Mouse (Mus musculus): ENCODE data around the gene Spag7.

The Spag7 gene

DNA sequence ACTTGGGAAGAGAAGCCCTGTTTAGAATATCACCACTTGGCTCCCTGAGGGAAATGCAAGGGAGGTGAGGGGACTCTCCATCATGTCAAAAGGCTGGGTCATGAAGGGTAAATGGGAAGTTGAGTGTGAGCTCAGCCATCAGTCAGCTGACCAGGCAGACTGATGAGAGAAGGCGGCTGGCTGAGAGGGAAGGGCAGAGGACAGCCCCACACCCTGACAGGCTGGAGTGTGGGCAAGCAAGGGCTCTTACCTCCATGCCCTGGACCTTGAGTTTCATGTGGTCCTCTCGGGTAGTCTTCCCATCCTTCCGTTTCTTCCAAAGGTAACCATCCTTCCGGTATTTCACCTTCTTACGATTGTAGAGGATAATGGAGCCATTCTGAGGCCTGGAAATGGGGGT, 14.4 kb upstream of the Spag7 start:
- in situ Hi-C loops (cut with MboI; ENCODE audit: low pct_unique_long_range_greater_than_20kb in 1 of 2, low sequenced_read_pairs in 2 of 2, unreplicated experiment in 1 of 2), result no loop called here

DNA sequence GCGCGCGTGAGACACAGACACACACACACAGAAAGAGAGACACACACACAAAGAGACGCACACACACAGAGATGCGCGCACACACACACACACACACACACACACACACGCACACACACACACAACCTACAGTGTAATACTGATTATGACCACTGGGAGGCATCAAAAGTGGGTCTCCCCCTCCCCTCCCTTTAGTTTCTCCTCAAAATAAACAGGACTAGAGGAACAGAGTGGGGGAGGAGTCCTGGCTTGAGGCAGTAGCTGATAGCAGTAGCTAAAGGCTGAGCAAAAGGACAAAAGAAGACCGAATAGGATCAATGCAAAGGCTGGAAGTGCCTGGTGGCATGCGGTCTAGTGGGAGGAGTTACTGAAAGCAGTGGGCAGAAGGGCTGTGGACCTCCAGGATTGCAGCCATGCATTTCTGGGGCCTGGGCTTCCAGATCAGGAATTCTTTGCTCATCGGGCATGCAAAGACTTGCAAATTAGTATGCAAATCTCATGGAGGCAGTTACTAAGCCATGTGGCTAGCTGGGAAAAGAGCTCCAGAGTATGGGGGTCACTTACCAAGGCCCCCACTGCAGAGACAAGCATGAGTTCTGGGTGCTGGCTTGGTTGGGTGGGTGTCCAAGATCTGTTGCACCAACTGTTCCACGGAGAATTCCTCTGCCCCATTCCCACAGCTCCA, 12.8 kb upstream of the Spag7 start:
- in situ Hi-C loops (cut with MboI; ENCODE audit: low pct_unique_long_range_greater_than_20kb in 1 of 2, low sequenced_read_pairs in 2 of 2, unreplicated experiment in 1 of 2), result no loop called here

- in situ Hi-C loops (cut with MboI; ENCODE audit: low pct_unique_long_range_greater_than_20kb in 1 of 2, low sequenced_read_pairs in 2 of 2, unreplicated experiment in 1 of 2), result no loop called here
These were observed 12.0 kb upstream of the Spag7 start for GRCm38 (mm10) chr11:70681170-70681569.

GRCm38 (mm10) chr11:70679894-70680293, 10.7 kb upstream of the Spag7 start:
- in situ Hi-C loops (cut with MboI; ENCODE audit: low pct_unique_long_range_greater_than_20kb in 1 of 2, low sequenced_read_pairs in 2 of 2, unreplicated experiment in 1 of 2), result no loop called here

- in situ Hi-C loops (cut with MboI; ENCODE audit: low pct_unique_long_range_greater_than_20kb in 1 of 2, low sequenced_read_pairs in 2 of 2, unreplicated experiment in 1 of 2), result no loop called here
These were observed 10.1 kb upstream of the Spag7 start for GRCm38 (mm10) chr11:70679361-70679760.

DNA sequence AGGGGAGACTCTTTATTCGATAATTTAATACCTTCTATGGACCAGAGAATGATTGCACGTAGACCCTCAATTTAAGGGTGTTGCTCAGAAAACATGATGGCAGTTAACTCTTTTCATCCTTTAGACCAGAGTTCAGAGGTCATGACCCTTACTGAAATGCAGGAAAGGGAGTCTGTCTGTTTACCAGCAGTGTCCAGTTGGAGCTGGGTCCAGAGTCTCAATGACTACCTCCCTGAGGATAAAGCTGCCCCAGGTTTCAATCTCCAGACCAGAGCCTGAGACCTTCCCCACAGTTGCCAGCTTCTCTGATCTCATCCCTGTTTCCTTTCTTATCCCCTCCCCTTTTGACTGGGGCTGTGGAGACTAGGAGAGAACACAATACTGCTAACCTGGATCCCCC, 9.4 kb upstream of the Spag7 start:
- in situ Hi-C loops (cut with MboI; ENCODE audit: low pct_unique_long_range_greater_than_20kb in 1 of 2, low sequenced_read_pairs in 2 of 2, unreplicated experiment in 1 of 2), result no loop called here

DNA sequence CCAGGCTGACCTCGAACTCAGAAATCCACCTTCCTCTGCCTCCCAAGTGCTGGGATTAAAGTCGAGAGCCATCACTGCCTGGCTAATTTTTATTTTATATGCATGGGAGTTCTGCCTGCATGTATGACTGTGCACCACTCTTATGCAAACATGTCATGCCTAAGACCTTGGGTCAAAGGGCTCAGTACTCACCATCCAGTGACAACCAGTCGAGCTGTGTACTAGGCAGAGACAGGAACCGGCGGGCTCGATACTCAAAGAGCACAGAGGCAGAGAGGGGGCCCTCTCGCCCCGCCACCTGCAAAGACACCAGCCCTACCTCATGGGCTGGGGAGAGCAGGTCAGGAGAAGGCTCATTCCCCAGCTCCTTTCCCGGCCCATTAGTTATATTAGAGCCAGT, 8.9 kb upstream of the Spag7 start:
- in situ Hi-C loops (cut with MboI; ENCODE audit: low pct_unique_long_range_greater_than_20kb in 1 of 2, low sequenced_read_pairs in 2 of 2, unreplicated experiment in 1 of 2), result no loop called here

DNA sequence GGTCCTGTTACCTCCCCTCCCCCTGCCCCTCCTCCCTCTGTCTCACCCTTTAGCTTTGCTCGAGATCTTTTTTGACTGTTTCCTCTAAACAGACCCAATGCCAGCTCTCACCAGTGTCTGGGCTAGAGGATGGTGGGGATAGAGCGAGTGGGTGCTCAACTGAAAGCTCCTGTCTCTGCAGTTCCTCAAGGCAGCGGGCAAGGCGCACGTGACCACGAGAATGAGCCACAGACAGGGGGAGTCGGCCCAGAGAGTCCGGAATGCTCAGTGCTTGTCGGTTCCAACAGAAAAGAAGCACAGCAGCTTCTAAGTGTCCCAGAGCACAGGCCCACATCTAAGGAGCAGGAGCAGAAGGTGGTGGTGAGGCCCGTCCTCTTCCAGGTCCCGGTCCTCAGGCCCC, 5.3 kb upstream of the Spag7 start:
- in situ Hi-C loops (cut with MboI; ENCODE audit: low pct_unique_long_range_greater_than_20kb in 1 of 2, low sequenced_read_pairs in 2 of 2, unreplicated experiment in 1 of 2), result no loop called here

GRCm38 (mm10) chr11:70674014-70674413, 4.8 kb upstream of the Spag7 start:
- in situ Hi-C loops (cut with MboI; ENCODE audit: low pct_unique_long_range_greater_than_20kb in 1 of 2, low sequenced_read_pairs in 2 of 2, unreplicated experiment in 1 of 2), result no loop called here

- in situ Hi-C loops (cut with MboI; ENCODE audit: low pct_unique_long_range_greater_than_20kb in 1 of 2, low sequenced_read_pairs in 2 of 2, unreplicated experiment in 1 of 2), result no loop called here
These were observed 2.3 kb upstream of the Spag7 start for GRCm38 (mm10) chr11:70671333-70672047.

DNA sequence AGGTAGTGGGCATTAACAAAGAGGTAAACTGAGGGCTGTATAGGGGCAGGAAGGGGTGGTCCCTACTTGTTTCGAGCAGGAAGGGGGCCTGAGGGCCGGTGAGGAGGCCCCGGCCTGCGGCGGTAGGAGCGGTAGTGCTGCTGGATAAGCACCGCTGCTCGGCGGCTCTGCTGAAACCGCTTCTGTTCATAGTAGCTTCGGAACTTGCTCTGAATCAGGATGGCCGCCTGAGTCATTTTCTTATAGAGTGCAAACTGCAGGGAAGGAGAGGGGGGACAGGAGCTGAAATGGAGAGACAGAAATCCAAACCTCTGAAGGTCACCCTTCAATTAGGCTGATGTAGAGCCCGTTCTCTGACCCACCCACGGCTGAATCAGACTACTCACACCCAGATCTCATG, 1.3 kb upstream of the Spag7 start:
- in situ Hi-C loops (cut with MboI; ENCODE audit: low pct_unique_long_range_greater_than_20kb in 1 of 2, low sequenced_read_pairs in 2 of 2, unreplicated experiment in 1 of 2), result no loop called here

DNA sequence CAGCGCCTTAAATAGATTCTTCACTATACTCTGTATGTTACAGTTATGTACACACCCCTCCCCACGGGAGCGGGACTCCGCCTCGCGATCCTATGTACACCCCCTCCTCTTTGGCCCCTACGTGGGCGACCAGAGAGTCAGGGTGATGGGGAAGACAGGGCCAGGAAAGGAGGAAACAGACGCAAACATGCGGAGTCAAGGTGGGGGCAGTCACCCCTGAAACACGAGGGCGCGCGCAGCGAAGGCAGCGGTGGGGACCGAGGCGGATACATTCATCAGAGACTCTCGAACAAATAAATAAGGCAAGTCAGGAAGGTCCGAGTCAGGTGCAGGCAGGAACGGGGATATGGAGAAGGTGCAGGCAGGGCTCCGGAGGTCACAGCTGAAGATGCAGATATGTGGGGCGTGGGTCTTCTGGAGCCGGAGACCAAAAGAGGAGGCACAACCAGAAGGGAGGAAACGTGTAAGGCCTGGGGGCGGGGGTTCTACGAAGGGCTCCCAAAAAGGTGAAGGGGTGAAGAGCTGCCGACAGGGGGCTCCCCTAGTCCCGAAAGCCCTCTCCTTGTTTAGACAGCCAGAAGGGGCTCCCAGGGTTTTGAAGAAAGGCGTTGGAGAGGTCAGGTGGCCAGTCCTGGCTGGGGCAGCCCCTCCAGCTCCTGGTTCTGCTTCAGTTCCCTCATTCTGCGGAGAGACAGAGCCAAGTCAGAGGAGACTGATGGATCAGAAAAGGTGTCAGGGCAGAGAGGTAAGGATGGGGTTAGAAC, 548 bp upstream of the Spag7 start:
- in situ Hi-C loops (cut with MboI; ENCODE audit: low pct_unique_long_range_greater_than_20kb in 1 of 2, low sequenced_read_pairs in 2 of 2, unreplicated experiment in 1 of 2), result no loop called here

DNA sequence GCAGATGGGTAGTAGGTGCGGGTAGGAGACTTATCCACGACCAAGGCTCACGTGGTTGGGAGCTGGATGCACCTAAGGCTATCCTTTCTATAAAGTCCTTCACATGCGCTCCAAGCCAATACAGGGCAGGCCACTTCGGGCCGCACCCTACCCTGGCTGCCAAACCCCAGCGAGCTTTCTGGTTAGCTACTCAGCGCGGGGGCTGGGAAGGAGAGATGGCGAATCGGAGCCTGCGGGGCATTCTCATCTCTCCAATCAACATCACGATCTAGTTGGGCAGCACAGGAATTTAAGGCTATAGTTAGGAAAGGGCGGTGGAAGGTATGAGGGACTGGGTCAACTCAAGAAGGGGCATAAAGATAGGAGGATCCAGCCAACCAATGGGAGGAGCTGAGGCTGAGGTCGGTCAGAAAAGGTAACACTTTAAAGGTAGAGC, 863 bp downstream of the Spag7 start:
- in situ Hi-C loops (cut with MboI; ENCODE audit: low pct_unique_long_range_greater_than_20kb in 1 of 2, low sequenced_read_pairs in 2 of 2, unreplicated experiment in 1 of 2), result no loop called here

GRCm38 (mm10) chr11:70667271-70668150, 1.7 kb downstream of the Spag7 start:
- in situ Hi-C loops (cut with MboI; ENCODE audit: low pct_unique_long_range_greater_than_20kb in 1 of 2, low sequenced_read_pairs in 2 of 2, unreplicated experiment in 1 of 2), result no loop called here

- in situ Hi-C loops (cut with MboI; ENCODE audit: low pct_unique_long_range_greater_than_20kb in 1 of 2, low sequenced_read_pairs in 2 of 2, unreplicated experiment in 1 of 2), result no loop called here
These were observed 2.5 kb downstream of the Spag7 start for GRCm38 (mm10) chr11:70666687-70667086.

DNA sequence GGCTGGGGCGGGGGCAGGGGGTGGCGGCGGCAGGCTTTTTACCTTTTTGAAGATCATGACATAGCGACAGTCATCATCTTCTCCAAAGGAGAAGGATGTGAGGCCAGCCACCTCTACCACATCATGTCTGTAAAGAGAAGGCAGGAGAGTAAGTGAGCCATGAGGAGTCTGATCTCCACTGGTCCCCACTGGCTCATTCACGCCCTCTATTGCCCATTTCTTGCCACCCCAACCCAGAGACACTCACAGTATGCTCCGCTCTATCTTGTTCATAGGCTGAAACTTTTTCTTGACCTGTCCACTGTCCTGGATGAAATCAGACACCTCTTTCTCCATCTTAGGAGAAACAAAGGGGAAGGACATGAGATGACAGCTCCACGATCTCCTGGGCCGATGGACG, 4.5 kb downstream of the Spag7 start:
- in situ Hi-C loops (cut with MboI; ENCODE audit: low pct_unique_long_range_greater_than_20kb in 1 of 2, low sequenced_read_pairs in 2 of 2, unreplicated experiment in 1 of 2), result no loop called here

DNA sequence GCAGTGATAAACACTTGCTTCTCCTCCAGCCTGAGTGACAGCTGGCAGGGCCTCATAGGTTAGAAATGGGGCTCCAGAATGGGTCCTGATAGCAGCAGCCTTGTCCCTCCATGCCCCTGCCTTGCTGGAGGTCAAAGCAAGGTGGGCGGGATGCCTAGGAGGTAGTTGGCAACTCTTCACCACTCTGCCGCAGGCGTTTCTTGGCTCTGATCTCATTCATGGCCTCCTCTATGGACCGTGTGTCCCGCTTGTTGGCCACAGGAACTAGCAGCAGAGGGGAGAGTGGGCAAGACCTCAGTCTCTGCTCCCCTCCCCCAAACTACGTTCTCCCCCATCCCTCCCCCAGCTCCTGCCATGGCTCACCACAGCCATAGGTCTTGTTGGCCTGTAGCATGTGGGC, 5.3 kb downstream of the Spag7 start:
- in situ Hi-C loops (cut with MboI; ENCODE audit: low pct_unique_long_range_greater_than_20kb in 1 of 2, low sequenced_read_pairs in 2 of 2, unreplicated experiment in 1 of 2), result no loop called here

DNA sequence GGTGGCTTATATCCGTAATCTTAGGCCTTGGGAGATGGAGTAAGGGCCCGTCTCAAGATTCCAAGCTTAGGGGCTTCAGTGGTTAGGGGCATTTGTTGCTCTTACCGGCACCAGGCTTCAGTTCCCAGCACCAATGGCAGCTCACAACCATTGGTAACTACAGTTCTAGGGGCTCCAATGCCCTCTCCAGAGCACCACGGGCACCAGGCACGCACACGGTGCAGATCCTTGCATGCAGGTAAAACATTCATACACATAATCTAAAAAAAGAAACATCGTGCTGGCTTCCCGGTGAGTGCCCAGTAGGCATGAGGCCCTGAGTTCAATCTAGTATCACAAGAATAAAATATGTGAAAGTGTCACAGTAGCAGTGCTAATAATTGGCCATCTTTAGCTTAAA, 6.1 kb downstream of the Spag7 start:
- in situ Hi-C loops (cut with MboI; ENCODE audit: low pct_unique_long_range_greater_than_20kb in 1 of 2, low sequenced_read_pairs in 2 of 2, unreplicated experiment in 1 of 2), result no loop called here

- in situ Hi-C loops (cut with MboI; ENCODE audit: low pct_unique_long_range_greater_than_20kb in 1 of 2, low sequenced_read_pairs in 2 of 2, unreplicated experiment in 1 of 2), result no loop called here
These were observed 8.6 kb downstream of the Spag7 start for GRCm38 (mm10) chr11:70660571-70660970.

Measured in mouse embryonic stem cell (cell line).